Mouse (Mus musculus) central nervous system, embryonic 11.5 days (tissue): Measurements from ENCODE around the gene Selenbp2. TPM values are rescaled to one million over a fixed set of nuclear protein-coding genes. Genes with fewer than 3 reads are reported as not detected.

Source experiments
- polyA plus RNA-seq: library from polyadenylated mRNA; depleted of rRNA; stranded (reverse); fragments of >200 nt; gene quantifications from 2 replicates; pipeline ENCODE4 v1.2.3, GENCODE M21; 2012; rRNA removed

Gene Selenbp2
- polyA plus RNA-seq = 0.35 and 0.37 TPM in 2 replicates

DNA sequence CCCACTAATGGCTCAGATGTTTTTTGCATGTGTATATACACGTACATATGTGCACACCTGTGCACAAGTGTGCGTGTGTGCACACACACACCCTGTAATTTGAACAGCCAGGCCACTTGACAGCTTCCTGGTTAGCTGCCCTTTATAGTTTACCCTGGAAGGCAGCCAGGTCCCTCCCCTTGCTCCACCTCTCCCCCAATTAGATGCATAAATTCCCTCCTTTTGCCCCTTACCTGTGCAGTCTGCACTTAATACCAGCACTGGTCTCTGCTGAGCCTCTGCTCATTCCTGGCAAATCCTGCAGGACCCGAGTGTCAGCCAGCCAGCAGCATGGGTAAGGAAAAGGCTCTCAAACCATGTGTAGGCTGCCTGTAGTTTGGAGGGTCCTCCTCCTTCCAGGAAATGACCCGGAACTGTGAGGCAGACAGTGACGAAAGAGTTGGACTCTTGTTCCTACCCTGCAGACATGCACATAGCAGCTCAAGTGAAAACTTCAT lies at the start of gene Selenbp2:
Gene Selenbp2, plus strand, starts transcription at position 228 of the 497 bp plus-strand sequence.

DNA sequence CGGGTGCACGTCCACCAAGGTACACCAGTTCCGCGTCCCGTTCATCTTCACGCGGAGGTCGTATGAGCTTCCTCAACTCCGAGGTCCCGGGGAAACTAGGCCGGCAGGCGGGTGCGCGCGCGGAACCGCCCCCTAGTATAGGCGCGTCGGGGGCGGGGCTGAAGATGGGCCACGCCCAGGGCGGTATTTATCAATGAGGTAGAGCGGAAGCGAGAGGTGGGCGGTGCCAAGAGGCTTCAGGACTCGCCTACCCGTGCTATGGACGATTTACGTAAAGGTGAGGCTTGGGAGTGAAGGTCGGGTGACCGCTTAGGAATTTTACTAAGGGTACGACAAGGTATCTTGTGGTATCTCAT lies 34.6 kb upstream of the Selenbp2 start, which contains the start of gene Tuft1:
Gene Tuft1, minus strand, starts transcription at position 133 of the 356 bp plus-strand sequence.

Other genes starting within 250 kb of the Selenbp2 start
- 0.23 and 0.27 TPM in 2 replicates for gene Oaz3, start 249.6 kb upstream of the Selenbp2 start, polyA plus RNA-seq
- gene Celf3, start 215.3 kb upstream of the Selenbp2 start, polyA plus RNA-seq = 186 and 206 TPM in 2 replicates
- 1.8 and 2.7 TPM in 2 replicates for gene Riiad1, start 213.2 kb upstream of the Selenbp2 start, polyA plus RNA-seq
- gene Snx27, start 110.8 kb upstream of the Selenbp2 start, polyA plus RNA-seq = 24.1 and 34.7 TPM in 2 replicates
- not detected in 2 replicates for gene Gm10972, start 50.4 kb upstream of the Selenbp2 start, polyA plus RNA-seq
- gene Tuft1, start 34.7 kb upstream of the Selenbp2 start, polyA plus RNA-seq = 4.2 and 5.1 TPM in 2 replicates
- gene Cgn, start 92.9 kb downstream of the Selenbp2 start, polyA plus RNA-seq = 3.7 and 5.4 TPM in 2 replicates
- 44.4 and 57.8 TPM in 2 replicates for gene Pogz, start 144.0 kb downstream of the Selenbp2 start, polyA plus RNA-seq
- 285 and 374 TPM in 2 replicates for gene Psmb4, start 193.4 kb downstream of the Selenbp2 start, polyA plus RNA-seq
- 8.0 and 12.3 TPM in 2 replicates for gene Selenbp1, start 239.5 kb downstream of the Selenbp2 start, polyA plus RNA-seq